Mouse (Mus musculus) embryonic facial prominence, embryonic 13.5 days (tissue): ENCODE measurements around the gene Olfr1101. TPM values are rescaled to one million over a fixed set of nuclear protein-coding genes. Genes with fewer than 3 reads are reported as not detected.

Source experiments
- ATAC-seq: fragments of 200-750 bp; cut with Nextera tagmentation; 2 replicates; pipeline ENCODE4 v1.8.0; 2017; ENCODE audit warnings: low read depth; ENCODE audit not compliant: insufficient number of reproducible peaks, insufficient read depth, low FRiP score, low TSS enrichment
- H3K27ac ChIP-seq: fragments of 300-500 bp; sonication (generic); 2 replicates; pipeline ENCODE4 v1.5.1; 2015; ENCODE audit warnings: moderate library complexity, mild to moderate bottlenecking, inconsistent platforms
- H3K27me3 ChIP-seq: fragments of 300-500 bp; sonication (generic); 2 replicates; pipeline ENCODE4 v1.6.1; 2015; ENCODE audit warnings: mild to moderate bottlenecking, inconsistent platforms
- H3K36me3 ChIP-seq: fragments of 300-500 bp; sonication (generic); 2 replicates; pipeline ENCODE4 v1.6.1; 2015; ENCODE audit warnings: mild to moderate bottlenecking, inconsistent platforms
- H3K4me1 ChIP-seq: fragments of 300-500 bp; sonication (generic); 2 replicates; pipeline ENCODE4 v1.6.1; 2015; ENCODE audit warnings: inconsistent platforms
- H3K4me2 ChIP-seq: fragments of 300-500 bp; sonication (generic); 2 replicates; pipeline ENCODE4 v1.6.1; 2015; ENCODE audit warnings: moderate library complexity, mild to moderate bottlenecking, inconsistent platforms
- H3K4me3 ChIP-seq: fragments of 300-500 bp; sonication (generic); 2 replicates; pipeline ENCODE4 v1.5.1; 2015; ENCODE audit warnings: mild to moderate bottlenecking, inconsistent platforms
- H3K9ac ChIP-seq: fragments of 300-500 bp; sonication (generic); 2 replicates; pipeline ENCODE4 v1.6.1; 2015; ENCODE audit warnings: mild to moderate bottlenecking, inconsistent platforms
- H3K9me3 ChIP-seq: fragments of 300-500 bp; sonication (generic); 2 replicates; pipeline ENCODE4 v1.6.1; 2016; ENCODE audit warnings: inconsistent platforms
- WGBS: fragments of 180-500 bp; shearing (Covaris S2); methylation state at CpG from one replicate; pipeline ENCODE4 v1.1.7; 2015; ENCODE audit warnings: mixed read lengths; 5-methylcytosine and 5-hydroxymethylcytosine counted together
- polyA plus RNA-seq: library from polyadenylated mRNA; unstranded; fragments of >200 nt; fragmentation: Nextera tagmentation; extraction: Ambion mirVana; gene quantifications from 2 replicates; pipeline ENCODE4 v1.2.1, GENCODE M21; 2015

Gene Olfr1101
- not detected in 2 replicates for polyA plus RNA-seq

GRCm38 (mm10) chr2:86991121-86991520 lies at the start of gene Olfr1101:
TSS of gene Olfr1101 (minus strand) at chr2:86991221.
- Histone ChIP-seq H3K4me2 (no peak within 1 kb of the TSS), H3K4me3 (no peak within 1 kb of the TSS), H3K27ac (no peak within 1 kb of the TSS), H3K9ac (no peak within 1 kb of the TSS), H3K36me3 (no peaks in the 10 kb centered on the region), H3K27me3 (no peaks in the 10 kb centered on the region), H3K4me1 (no peaks in the 10 kb centered on the region), H3K9me3 (no peaks in the 10 kb centered on the region)
- 73% methylated on average over 3 of the region's 3 CpGs for WGBS
- ATAC-seq: no peak

- H3K4me2 ChIP-seq: no peak within 1 kb of the TSS
- H3K4me3 ChIP-seq: no peak within 1 kb of the TSS
- no peak within 1 kb of the TSS for H3K9ac ChIP-seq
- no peaks in the 10 kb centered on the region for H3K9me3 ChIP-seq
- no peak for ATAC-seq
- no peak within 1 kb of the TSS for H3K27ac ChIP-seq
- no peaks in the 10 kb centered on the region for H3K36me3 ChIP-seq
- H3K27me3 ChIP-seq: no peaks in the 10 kb centered on the region
- H3K4me1 ChIP-seq: no peaks in the 10 kb centered on the region
Measured at GRCm38 (mm10) chr2:87036431-87036830, 45.4 kb upstream of the Olfr1101 start, which contains the start of gene Olfr1105. TSS of gene Olfr1105 (minus strand) at chr2:87036531.

- no peak for ATAC-seq
- 73% methylated on average over 1 of the region's 1 CpGs for WGBS
- Histone ChIP-seq H3K4me1 (no peaks in the 10 kb centered on the region), H3K9ac (no peak within 1 kb of the TSS), H3K36me3 (no peaks in the 10 kb centered on the region), H3K27me3 (no peaks in the 10 kb centered on the region), H3K27ac (no peak within 1 kb of the TSS), H3K9me3 (no peaks in the 10 kb centered on the region), H3K4me3 (no peak within 1 kb of the TSS), H3K4me2 (no peak within 1 kb of the TSS)
Measured at GRCm38 (mm10) chr2:87026980-87027379, 36.0 kb upstream of the Olfr1101 start, which contains the start of gene Olfr1104. TSS of gene Olfr1104 (minus strand) at chr2:87027080.

- Histone ChIP-seq H3K36me3 (no peaks in the 10 kb centered on the region), H3K4me1 (no peaks in the 10 kb centered on the region), H3K9ac (no peak within 1 kb of the TSS), H3K4me3 (no peak within 1 kb of the TSS), H3K27ac (no peak within 1 kb of the TSS), H3K27me3 (no peaks in the 10 kb centered on the region), H3K9me3 (no peaks in the 10 kb centered on the region), H3K4me2 (no peak within 1 kb of the TSS)
- ATAC-seq: no peak
Measured at GRCm38 (mm10) chr2:86998098-86998497, 7.1 kb upstream of the Olfr1101 start, which contains the start of gene Olfr1102. TSS of gene Olfr1102 (plus strand) at chr2:86998398.

GRCm38 (mm10) chr2:86979854-86980253 lies 11.2 kb downstream of the Olfr1101 start, which contains the start of gene Olfr1100:
TSS of gene Olfr1100 (minus strand) at chr2:86979954.
- H3K9ac ChIP-seq: no peak within 1 kb of the TSS
- no peak within 1 kb of the TSS for H3K4me2 ChIP-seq
- no peaks in the 10 kb centered on the region for H3K36me3 ChIP-seq
- no peaks in the 10 kb centered on the region for H3K4me1 ChIP-seq
- ATAC-seq: no peak
- 79% methylated on average over 3 of the region's 3 CpGs for whole genome bisulfite sequencing
- H3K27ac ChIP-seq: no peak within 1 kb of the TSS
- no peak within 1 kb of the TSS for H3K4me3 ChIP-seq
- H3K27me3 ChIP-seq: no peaks in the 10 kb centered on the region
- H3K9me3 ChIP-seq: no peaks in the 10 kb centered on the region

GRCm38 (mm10) chr2:86960593-86960992 lies 30.4 kb downstream of the Olfr1101 start, which contains the start of gene Olfr1099:
TSS of gene Olfr1099 (minus strand) at chr2:86960693.
- 78% methylated on average over 1 of the region's 1 CpGs for WGBS

More at GRCm38 (mm10) chr2:86960593-86960992, 30.4 kb downstream of the Olfr1101 start, which contains the start of gene Olfr1099:
- Histone ChIP-seq H3K4me2 (no peak within 1 kb of the TSS), H3K4me1 (no peaks in the 10 kb centered on the region), H3K9me3 (no peaks in the 10 kb centered on the region), H3K27me3 (no peaks in the 10 kb centered on the region), H3K27ac (no peak within 1 kb of the TSS), H3K9ac (no peak within 1 kb of the TSS), H3K36me3 (no peaks in the 10 kb centered on the region), H3K4me3 (no peak within 1 kb of the TSS)
- no peak for ATAC-seq

Other genes starting within 250 kb of the Olfr1101 start
- not detected in 2 replicates for gene Olfr1090, start 232.2 kb downstream of the Olfr1101 start, polyA plus RNA-seq
- not detected in 2 replicates for gene Olfr1093, start 208.7 kb downstream of the Olfr1101 start, polyA plus RNA-seq
- gene Olfr141, start 181.2 kb downstream of the Olfr1101 start, polyA plus RNA-seq: not detected in 2 replicates
- gene Olfr1094, start 166.6 kb downstream of the Olfr1101 start, polyA plus RNA-seq: not detected in 2 replicates
- gene Olfr1095, start 139.5 kb downstream of the Olfr1101 start, polyA plus RNA-seq: not detected in 2 replicates
- not detected in 2 replicates for gene Gm13723, start 116.4 kb downstream of the Olfr1101 start, polyA plus RNA-seq
- not detected in 2 replicates for gene Olfr1097, start 99.0 kb downstream of the Olfr1101 start, polyA plus RNA-seq
- not detected in 2 replicates for gene Olfr1098, start 66.7 kb downstream of the Olfr1101 start, polyA plus RNA-seq
- gene Olfr1099, start 30.5 kb downstream of the Olfr1101 start, polyA plus RNA-seq: not detected in 2 replicates
- not detected in 2 replicates for gene Olfr1100, start 11.3 kb downstream of the Olfr1101 start, polyA plus RNA-seq
- not detected in 2 replicates for gene Olfr1102, start 7.2 kb upstream of the Olfr1101 start, polyA plus RNA-seq
- gene Olfr1104, start 35.9 kb upstream of the Olfr1101 start, polyA plus RNA-seq: not detected in 2 replicates
- gene Olfr1105, start 45.3 kb upstream of the Olfr1101 start, polyA plus RNA-seq: not detected in 2 replicates
- not detected in 2 replicates for gene Olfr1106, start 61.1 kb upstream of the Olfr1101 start, polyA plus RNA-seq
- gene Olfr1107, start 84.6 kb upstream of the Olfr1101 start, polyA plus RNA-seq: not detected in 2 replicates
- not detected in 2 replicates for gene Olfr1109, start 104.8 kb upstream of the Olfr1101 start, polyA plus RNA-seq
- gene Olfr259, start 123.3 kb upstream of the Olfr1101 start, polyA plus RNA-seq: not detected in 2 replicates
- 0.08 TPM in 1 of 2 replicates, not detected in the other for gene Olfr1110, start 149.1 kb upstream of the Olfr1101 start, polyA plus RNA-seq
- gene Olfr1111, start 161.4 kb upstream of the Olfr1101 start, polyA plus RNA-seq: not detected in 2 replicates
- gene Olfr1112, start 196.6 kb upstream of the Olfr1101 start, polyA plus RNA-seq: not detected in 2 replicates
- not detected in 2 replicates for gene Olfr1113, start 217.7 kb upstream of the Olfr1101 start, polyA plus RNA-seq